Mouse (Mus musculus) liver, embryonic 14.5 days (tissue): ENCODE data around the gene Itgb3bp.

Experiments
- CTCF ChIP-seq: IDR thresholded peaks from 2 replicates; pipeline ENCODE4 v1.5.1; 2016; ENCODE audit warnings: antibody characterized with exemption, low read depth, control low read depth
- EP300 ChIP-seq: IDR thresholded peaks from 2 replicates; pipeline ENCODE4 v1.6.1; 2016; ENCODE audit warnings: antibody characterized with exemption, low read depth

DNA sequence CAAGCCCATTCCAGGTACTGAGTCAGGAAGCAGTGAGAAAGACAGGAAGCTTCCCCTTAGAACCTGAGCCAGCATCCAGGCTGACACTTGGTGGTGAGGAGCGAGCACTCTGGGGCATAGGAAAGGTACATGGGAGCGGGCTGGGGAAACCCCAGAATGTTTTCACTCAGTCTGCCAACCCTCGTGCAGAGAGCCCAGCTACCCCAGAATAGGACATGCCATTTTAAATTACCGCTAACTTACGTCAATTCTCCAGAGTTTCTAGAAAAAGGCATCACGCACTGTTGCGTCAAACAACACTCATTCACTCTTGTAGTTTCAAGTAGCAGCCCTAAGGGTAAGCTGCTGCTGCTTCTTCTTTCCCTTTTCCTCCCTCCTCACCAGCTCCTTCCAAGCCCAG lies 15.4 kb upstream of the Itgb3bp start:
- no peak for TF ChIP-seq CTCF
- no peak for TF ChIP-seq EP300
